Mouse (Mus musculus) cerebellum, adult 8-10 months (tissue): ENCODE measurements around the gene Pfkfb3.
"Not testable (repeated sequence)": the region's sequence is repeated elsewhere in the genome, so short reads cannot be mapped to it uniquely, and the experiment has no call there.

Experiments
- DNase-seq: peaks from one replicate; pipeline ENCODE4 v3.0.0; 2022

Pfkfb3 gene

DNA sequence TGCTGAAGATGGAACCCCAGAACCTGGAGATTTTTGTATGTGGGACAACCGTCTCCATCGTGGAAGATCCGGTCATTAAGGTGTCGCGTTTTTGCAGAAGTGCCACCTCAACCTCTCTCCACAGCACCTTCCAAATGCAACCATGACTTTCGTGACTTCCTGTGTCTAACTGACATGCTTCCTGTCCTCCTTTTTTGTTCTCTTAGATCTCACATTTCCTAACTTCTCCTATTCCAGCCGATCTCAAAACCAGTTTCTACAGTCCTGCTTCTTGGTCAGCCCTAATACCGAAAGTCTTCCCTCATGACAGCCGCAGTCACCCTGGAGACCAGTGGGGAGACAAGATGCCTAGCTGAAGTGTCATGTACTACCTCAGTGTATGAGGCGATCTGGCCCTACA lies 5.4 kb downstream of the Pfkfb3 start:
- no peak for DNase-seq

DNA sequence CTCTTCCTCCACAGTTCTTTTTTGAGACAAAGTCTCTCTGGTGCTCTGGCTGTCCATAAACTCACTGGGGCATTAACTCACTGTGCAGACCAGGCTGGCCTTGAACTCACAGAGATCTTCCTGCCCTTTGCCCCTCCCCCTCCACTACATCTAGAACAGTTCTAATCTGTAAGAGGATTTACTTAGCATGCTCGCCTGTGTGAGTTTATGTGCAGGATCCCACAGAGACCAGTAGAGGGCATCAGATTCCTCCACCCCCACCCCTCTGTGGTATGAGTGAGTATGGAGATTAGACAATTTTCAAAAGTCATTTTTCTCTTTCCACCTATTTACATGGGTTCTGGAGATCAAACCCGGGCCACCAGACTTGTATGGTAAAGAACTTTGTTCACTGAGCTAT lies 6.3 kb downstream of the Pfkfb3 start:
- DNase-seq, result no peak

DNA sequence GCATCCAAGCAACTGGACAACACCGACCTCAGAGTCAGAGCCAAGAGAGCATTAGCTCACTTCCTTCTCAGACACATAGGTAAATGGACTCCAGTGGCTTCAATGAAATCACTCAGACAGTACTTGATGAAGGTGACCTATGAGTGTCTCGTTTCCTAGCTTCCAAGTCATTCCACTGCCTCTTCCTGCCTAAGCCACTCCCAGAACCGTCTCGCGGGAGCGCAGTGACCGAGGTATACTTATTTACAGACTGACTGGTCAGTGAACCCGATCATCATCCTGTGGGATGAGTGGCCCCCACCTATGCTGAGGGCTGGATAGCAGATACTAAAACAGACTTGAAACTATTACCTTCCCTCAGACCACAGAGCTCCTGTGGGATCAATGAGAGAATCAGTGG lies 7.8 kb downstream of the Pfkfb3 start:
- DNase-seq, result no peak

DNA sequence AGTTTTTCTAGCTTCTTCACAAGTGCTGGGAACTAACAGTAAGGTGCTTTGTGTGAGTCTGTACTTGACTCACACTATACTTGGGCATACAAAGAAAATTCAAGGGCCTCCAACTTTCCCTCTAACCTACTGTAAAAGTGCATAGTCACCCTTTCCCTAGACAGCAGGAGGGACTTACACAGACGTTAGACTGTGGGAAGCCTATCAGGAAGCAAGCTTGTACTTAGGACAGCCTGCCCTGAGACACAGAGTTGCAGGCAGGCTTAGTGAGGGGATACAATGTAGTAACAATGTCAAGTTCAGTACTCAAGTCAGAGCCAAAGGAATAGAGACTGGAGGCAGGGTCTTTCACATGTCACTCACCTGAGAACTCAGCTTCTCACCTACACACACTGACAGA lies 8.5 kb downstream of the Pfkfb3 start:
- DNase-seq, result no peak

DNA sequence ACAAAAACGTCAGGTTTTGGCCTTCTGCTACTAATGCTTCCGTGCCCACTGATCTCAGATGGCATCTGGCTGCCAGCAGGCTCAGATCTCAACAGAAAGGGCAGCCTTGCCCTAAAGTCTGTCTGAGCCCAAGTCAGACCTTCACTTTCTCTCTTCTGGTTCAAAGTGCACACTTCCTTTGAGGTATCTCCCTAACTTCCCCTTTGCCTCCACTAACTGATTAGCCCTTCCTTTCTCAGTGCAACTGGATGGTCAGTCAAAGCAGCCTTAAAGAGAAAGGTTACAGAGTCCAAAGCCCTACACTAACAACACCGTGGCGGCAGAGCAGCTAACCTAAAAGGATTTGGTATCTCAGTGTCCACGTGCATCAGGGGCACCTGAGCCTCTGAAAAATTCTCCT lies 9.5 kb downstream of the Pfkfb3 start:
- DNase-seq, result no peak

DNA sequence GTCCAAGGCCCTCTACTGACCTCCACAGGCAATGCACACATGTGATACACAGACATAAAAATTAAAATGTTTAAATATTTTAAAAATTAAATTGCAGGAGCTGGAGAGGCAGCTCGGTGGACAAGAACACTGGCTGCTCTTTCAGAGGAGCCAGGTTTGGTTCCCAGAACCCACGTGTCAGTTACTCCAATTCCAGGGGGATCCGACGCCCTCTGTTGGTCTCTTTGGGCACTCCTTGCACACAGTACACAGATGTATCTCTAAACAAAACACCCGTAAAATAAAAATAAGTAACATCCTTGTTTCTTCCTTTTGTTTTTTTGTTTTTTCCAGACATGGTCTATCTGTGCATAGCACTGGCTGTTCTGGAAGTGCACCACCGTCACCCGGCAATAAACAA lies 10.7 kb downstream of the Pfkfb3 start:
- DNase-seq, result no peak

DNA sequence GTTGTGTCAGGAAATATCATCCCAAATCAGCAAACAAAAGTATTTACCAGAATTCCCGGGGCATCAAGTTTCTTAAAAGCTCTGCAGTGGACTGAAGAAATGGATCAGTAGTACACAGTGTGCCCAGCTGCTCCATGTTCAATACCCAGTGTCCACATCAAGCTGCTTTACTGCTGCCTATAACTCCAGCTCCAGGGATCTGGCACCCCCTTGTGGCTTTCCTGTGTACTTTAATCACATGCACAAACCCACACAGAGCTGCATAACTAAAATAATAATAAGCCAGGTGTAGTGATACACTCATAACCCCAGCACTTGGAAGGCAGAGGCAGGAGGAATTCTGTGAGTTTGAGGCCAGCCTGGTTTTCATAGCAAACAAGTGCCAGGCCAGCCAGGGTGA lies 11.2 kb downstream of the Pfkfb3 start:
- DNase-seq, result peak; percentile 70

DNA sequence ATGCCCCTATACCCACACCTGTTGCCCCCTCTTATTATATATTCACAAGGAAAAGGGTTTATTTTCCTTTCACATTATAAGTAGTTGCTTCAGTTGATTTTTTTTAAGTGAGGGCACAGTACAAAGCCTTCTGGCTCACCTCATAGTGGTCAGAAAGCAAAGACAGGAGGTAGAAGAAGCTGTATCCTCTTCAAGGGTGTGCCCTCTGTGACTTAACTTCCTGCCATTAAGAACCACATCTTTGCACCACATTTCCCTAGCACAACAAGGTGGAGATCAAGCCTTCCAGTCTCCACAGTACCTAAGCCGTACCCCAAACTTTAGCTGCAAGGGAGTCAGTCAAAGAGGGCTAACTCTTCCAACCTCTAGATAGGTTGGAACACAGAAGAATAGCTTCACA lies 11.8 kb downstream of the Pfkfb3 start:
- no peak for DNase-seq

DNA sequence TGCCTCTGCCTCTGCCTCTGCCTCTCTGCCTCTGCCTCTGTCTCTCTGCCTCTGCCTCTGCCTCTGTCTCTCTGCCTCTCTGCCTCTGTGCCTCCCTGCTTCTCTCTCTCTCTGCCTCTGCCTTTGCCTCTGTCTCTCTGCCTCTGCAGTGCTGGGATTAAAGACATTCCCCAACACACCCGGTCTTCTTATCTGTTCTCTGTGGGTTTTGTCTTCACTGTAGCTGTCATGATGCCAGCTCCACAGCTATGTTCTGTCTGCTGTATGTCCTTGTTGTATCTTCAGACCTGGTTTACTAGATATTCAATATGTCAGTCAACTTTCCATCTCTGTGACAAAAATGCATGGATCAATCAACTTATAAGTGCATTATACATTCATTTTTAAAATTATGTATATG lies 12.3 kb downstream of the Pfkfb3 start:
- DNase-seq, result not testable (repeated sequence)

DNA sequence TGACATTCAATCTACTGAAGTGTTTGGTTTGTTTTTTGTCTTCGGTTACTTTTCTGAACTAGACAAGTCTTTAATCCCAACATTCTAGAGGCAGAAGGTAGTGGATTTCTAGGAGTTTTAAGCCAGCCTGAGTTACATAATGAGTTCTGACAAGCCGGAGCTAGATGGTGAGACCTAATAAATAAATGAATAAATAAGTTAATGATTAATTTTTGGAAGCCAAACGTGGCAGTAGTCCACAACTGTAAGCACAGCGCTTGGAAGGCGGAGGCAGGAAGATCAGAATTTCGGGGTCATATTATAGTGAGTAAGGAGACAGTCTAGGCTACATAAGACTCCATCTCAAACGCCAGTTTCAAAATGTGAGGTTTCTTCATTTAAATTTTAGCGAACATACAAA lies 17.9 kb downstream of the Pfkfb3 start:
- no peak for DNase-seq

DNA sequence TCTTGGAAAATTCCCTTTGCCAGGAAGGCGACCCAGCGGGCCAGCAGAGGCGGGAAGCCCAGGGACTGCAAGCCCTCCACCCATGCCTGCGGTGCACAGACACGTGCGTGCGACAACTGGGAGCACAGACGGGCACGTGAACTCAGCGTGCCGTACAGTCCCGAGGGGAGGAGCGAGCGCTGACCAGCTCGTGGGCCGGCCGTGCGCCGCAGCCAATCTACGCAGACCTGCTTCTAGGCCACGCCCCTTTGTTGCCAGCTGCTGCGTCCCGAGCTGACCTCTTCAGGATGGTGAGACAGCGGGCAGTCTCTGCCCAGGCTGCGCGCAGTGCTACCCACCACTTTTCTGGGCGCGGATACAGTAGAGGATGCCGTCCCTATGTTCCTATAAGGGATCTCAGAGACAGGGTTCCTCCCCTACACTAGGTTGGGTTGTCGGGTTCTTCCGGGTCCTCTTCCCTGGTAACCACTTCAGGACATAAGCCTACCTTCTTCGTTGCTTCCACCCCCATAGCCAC lies 18.4 kb downstream of the Pfkfb3 start:
- peak; percentile 70 for DNase-seq

DNA sequence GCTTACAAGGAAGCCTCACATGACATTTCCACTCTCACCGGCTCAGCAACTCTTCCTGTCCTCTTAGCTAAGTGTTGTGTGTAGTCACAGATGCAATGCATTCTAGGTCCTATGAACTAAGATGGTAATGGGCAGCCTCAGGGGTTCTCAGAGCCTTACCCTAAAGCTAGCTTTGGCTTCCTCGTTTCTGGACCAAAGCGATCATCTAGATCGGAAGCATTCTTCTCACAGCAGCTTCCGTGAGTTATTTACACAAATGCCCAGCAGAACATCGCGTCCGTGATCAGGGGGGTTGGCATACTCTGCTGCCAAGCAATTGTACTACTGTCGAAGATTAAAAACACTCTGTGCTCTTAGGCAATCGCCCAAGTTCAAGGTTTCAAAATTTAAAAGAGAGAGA lies 19.1 kb downstream of the Pfkfb3 start:
- no peak for DNase-seq

DNA sequence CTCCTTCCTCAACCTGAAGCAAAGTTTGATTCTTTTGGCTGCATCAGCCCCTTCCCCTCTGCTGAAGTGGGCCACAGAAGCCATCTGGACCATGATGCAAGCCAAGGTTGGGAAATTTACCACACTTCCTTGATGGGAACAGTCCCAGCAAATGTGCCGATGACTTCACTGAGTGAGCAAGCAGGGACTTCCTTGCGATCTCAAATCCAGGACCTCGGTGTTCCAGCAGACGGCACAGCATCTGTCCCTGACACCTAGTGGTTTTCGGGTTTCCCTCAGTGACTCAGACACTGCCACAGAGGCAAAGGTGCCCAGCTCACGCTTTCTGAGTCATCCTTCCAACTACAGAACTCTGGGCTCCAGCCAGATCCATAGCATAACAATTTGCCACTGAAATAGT lies 23.8 kb downstream of the Pfkfb3 start:
- no peak for DNase-seq

DNA sequence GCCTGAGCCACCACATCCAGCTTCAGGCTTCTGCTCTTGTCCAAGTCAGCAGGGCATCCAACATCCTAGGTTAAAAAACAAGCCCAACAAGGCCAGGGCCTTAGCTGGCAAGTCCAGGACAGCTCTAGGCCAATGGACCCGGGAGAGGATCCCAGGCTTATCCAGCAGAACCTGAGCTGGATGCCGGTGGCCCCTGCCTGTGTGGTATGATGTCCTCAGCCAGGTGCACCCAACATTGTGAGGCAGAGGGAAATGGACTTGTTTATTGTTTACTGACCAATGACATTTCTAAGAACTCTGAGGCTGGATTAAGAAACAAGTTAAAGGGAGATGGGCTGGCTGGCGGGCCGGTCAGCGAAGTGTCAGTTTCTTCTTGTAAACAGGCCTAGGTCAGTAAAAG lies 27.8 kb downstream of the Pfkfb3 start:
- DNase-seq, result no peak

DNA sequence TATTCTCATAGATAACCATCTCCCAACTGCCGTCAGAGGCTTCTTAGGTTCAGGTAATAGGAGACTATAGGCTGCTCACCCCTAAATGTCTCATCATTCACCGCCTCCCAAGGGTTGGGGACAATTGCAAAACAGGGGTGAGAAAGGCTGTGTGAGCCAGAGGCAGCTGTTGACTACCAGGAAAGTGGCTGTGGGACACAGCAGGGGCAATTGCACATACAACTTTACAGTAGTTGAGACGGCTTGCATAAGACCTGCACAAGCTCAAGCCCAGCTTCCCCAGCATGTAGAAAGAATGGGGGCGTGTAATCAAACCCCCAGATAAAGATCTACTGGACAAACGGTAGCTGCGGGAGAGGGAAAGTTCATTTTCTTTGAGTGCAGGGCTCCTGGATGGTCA lies 29.1 kb downstream of the Pfkfb3 start:
- DNase-seq, result no peak

DNA sequence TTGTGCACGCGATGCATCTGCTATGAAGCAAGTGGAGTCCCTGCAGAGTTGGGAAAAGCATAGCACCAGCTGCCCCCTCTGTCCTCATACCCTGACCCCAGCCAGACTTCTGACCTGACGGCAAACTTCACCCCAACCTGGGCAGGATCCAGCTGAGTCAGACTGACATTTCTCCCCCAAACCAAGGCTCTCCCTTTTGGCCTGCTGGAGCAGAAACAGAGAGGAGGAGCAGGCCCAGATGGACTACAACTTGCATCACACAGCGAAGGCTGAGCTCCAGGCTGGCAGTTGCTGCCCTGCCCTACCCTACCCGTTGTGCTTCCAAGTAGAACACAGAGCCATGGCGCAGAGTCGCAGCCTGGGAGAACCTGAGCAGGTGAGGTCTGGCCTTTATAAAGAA lies 32.1 kb downstream of the Pfkfb3 start:
- DNase-seq, result no peak

DNA sequence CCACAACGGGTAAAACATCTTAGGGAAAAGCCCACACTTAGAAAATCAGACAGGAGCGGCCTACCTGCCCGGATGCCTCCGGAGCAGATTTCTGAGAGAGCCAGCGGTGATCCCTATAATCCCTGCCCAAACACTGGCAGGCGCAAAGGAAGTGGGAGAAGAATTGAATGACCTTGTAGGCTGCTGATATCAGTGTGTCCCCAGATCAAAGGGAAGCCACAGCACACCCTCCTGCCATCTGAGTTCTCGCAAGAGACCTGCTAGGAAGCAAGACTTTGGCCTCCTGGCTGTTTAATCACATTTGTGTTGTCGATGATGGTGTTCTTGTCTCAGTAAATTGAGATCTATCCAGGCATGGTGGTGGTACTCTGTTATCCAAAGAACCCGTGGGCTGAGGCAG lies 33.1 kb downstream of the Pfkfb3 start:
- no peak for DNase-seq

DNA sequence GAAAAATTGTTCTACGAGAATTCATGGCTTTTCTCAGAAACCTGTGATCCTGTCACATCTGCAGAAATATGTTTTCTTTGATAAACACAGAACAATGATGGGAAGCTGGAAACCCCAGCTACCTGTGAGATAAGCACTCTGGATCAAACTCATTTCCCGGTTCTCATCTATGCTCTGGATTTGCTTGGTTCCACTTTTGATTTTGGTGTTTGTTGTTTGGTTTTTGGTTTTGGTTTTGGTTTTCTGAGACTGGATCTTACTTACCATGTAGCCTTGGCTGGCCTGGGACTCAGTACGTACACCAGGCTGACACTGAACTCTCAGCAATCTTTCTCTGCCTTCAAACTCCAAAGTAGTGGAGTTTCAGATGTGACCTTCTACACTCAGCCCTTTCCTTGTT lies 38.0 kb downstream of the Pfkfb3 start:
- no peak for DNase-seq

DNA sequence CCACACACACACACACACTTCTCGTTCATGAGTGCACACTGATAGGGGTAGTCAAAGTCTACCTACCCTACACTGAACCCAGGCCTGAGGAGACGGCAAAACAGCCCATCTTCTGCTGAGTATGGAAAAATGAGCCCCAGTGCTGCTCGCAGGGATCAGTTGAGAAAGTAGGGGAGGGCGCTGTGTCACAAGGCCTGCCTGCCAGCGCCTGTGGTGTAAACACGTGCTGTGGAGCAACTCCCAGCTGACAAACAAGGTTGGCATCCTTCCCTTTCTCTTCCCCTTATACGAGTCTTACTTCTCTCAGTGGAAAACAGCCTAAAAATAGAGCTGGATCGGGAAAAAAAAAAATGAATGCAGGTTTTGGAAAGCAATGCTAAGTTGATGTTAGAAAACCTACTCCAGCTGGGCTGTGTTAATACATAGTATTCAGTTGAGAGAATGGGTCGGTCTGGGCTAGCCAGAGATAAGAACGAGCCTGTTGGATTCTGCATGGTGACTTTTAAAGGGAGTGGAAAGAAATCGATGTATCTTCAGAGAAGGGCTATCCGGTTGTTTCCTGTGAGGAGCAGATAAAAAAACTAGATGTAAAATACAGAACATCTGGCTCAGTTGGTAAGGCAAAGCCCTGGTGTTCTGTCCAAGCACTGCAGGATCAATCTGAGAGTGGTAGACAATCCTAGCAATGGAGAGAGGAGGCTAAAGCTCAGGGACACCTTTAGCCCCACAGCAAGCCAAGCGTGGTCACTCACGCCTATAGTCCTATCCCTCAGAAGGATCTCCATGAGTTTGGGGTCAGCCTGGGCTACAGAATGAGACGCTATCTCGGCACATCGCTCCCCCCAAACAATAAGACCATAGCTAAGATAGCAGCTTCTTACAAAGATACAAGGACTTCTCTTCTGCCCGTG lies 40.6 kb downstream of the Pfkfb3 start:
- no peak for DNase-seq

DNA sequence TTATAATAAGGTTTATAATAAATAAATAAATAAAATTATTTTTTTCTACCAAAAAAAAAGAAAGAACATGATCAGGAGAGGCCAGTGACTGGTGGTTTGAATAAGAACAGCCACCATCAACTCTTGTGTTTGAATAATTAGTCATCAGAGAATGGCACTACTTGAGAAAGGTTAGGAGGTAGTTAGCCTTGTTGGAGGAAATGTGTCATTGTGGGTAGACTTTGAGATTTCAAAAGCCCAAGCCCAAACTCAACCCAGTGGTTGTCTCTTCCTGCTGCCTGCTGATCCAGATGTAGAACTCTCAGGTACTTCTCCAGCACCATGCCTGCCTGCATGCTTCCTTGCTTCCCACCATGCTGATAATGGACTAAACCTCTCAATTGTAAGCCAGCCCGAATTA lies 41.8 kb downstream of the Pfkfb3 start:
- no peak for DNase-seq

DNA sequence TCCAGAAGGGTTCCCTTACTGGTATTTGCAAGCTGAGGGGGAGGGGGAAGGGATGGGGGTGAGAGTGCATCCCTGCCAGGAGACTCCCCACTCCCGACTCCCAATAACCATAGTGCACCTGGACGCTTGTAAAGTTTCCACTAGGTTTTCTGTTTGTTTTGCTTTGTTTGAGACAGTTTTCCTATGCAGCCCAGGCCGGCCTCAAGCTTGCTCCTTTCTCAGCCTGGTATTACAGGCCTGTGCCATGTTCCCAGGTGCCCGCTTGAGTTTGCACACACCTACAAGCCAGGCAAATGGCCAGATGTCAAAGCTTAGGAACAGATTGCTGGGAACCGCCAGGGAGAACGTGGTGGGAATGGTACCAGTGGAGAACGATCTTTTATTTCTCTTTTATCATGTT lies 50.1 kb downstream of the Pfkfb3 start:
- DNase-seq, result no peak

DNA sequence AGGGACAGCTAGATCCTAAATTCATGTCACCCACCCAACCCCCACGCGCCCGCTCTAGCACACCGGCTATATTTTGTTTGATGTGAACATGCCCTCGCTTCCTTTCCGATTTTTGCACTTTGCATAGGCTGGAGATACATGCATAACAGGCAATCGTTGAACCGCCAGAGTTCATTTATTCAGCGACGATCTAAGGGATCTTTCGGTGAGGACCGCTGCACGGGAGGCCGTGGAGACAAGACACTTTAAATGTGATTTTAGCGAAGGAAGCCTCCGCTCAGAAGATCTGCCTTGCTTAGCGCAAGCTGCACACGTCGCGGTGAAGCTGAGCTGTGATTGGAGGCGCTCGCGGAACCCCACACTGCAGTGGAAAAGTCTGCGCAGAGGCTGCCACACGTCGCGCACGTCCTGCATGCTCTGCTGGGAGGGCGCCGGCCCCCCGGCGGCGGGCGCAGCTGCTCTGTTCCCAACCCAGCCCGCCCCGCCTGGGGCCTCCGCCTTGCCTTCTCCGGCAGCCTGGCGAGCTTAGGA lies 50.9 kb downstream of the Pfkfb3 start:
- peak; percentile 65 for DNase-seq

DNA sequence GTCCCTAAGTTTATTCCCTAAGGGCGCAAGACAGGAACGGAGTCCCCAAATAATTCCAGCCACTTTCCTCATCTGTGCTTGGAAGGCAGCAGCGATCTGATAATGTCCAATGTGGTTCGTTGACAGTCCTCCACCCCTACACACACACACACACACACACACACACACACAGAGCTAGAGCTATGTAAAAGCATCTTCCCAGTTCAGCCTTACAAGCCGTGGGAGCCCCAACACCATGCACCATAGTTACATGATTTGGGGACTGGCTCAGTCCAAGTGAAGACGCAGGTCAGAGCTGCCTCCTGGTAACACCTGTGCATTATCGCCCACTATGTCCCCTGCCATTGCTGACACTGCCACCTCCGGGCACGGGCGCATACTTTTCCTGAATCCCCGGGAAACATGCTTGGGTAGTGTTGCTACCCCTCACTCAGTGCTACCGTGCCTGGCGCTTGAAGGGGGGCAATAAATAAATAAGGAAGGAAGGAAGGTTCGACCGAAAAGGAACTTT lies 51.6 kb downstream of the Pfkfb3 start:
- DNase-seq, result no peak
